Mouse (Mus musculus) embryonic facial prominence, embryonic 11.5 days (tissue): ENCODE data around the gene Abcb5. TPM values are rescaled to one million over a fixed set of nuclear protein-coding genes. Genes with fewer than 3 reads are reported as not detected.
A peak's percentile ranks its signal among the peaks of the same experiment; 100 is the strongest.

Source experiments
- ATAC-seq: fragments of 200-750 bp; cut with Nextera tagmentation; replicated peaks from 2 replicates; pipeline ENCODE4 v1.8.0; 2017; ENCODE audit warnings: low read depth; ENCODE audit not compliant: insufficient number of reproducible peaks, low FRiP score, low TSS enrichment
- DNase-seq: peaks from one replicate; pipeline ENCODE4 v3.0.0-alpha.2; 2015; ENCODE audit warnings: low spot score
- H3K27ac ChIP-seq: fragments of 300-500 bp; sonication (generic); replicated peaks from 2 replicates; pipeline ENCODE4 v1.5.1; 2014; ENCODE audit warnings: mild to moderate bottlenecking, low read depth, low read length, control low read depth
- H3K27me3 ChIP-seq: fragments of 300-500 bp; sonication (generic); 2 replicates; pipeline ENCODE4 v1.6.1; 2014; ENCODE audit warnings: mild to moderate bottlenecking, low read length, moderate library complexity, mixed read lengths; ENCODE audit not compliant: control insufficient read depth, insufficient read depth
- H3K36me3 ChIP-seq: fragments of 300-500 bp; sonication (generic); replicated peaks from 2 replicates; pipeline ENCODE4 v1.6.1; 2014; ENCODE audit warnings: low read depth, mild to moderate bottlenecking, low read length, moderate library complexity, mixed read lengths; ENCODE audit not compliant: control insufficient read depth, insufficient read depth
- H3K4me1 ChIP-seq: fragments of 300-500 bp; sonication (generic); 2 replicates; pipeline ENCODE4 v1.6.1; 2014; ENCODE audit warnings: low read length, mixed read lengths; ENCODE audit not compliant: control insufficient read depth, insufficient read depth
- H3K4me2 ChIP-seq: fragments of 300-500 bp; sonication (generic); 2 replicates; pipeline ENCODE4 v1.6.1; 2014; ENCODE audit warnings: low read depth, mild to moderate bottlenecking, control low read depth, low read length, moderate library complexity
- H3K4me3 ChIP-seq: fragments of 300-500 bp; sonication (generic); 2 replicates; pipeline ENCODE4 v1.5.1; 2014; ENCODE audit warnings: low read depth, low read length, control low read depth
- H3K9ac ChIP-seq: fragments of 300-500 bp; sonication (generic); replicated peaks from 2 replicates; pipeline ENCODE4 v1.6.1; 2014; ENCODE audit warnings: mild to moderate bottlenecking, control low read depth, low read length
- H3K9me3 ChIP-seq: fragments of 300-500 bp; sonication (generic); replicated peaks from 2 replicates; pipeline ENCODE4 v1.6.1; 2016; ENCODE audit warnings: mild to moderate bottlenecking, low read length, inconsistent platforms, mixed read lengths; ENCODE audit not compliant: control insufficient read depth
- WGBS: fragments of 180-500 bp; shearing (Covaris S2); extraction: QIAGEN DNeasy Blood & Tissue Kit; methylation state at CpG from one replicate; pipeline ENCODE4 v1.1.7; 2014; 5-methylcytosine and 5-hydroxymethylcytosine counted together
- polyA plus RNA-seq: library from polyadenylated mRNA; unstranded; fragments of >200 nt; fragmentation: Nextera tagmentation; extraction: Ambion mirVana; gene quantifications from 2 replicates; pipeline ENCODE4 v1.2.1, GENCODE M21; 2014

Gene Abcb5
- polyA plus RNA-seq, 1 experiment from 2014 or later: not detected

- H3K4me3 ChIP-seq: no peak overlapping the region
- H3K9me3 ChIP-seq: no peaks in the 10 kb centered on the region
- H3K36me3 ChIP-seq: no peaks in the 10 kb centered on the region
- ATAC-seq: no peak
- H3K4me2 ChIP-seq: no peak overlapping the region
- H3K9ac ChIP-seq: no peak overlapping the region
- H3K4me1 ChIP-seq: no peaks in the 10 kb centered on the region
- no peak overlapping the region for H3K27ac ChIP-seq
- H3K27me3 ChIP-seq: no peaks in the 10 kb centered on the region
- 65% methylated on average over 1 of the region's 1 CpGs for WGBS
- DNase-seq: no peak
Observed at GRCm38 (mm10) chr12:118917771-118918170, 48.5 kb downstream of the Abcb5 start.

- no peaks in the 10 kb centered on the region for H3K9me3 ChIP-seq
- no peak for DNase-seq
- ATAC-seq: no peak
- no peaks in the 10 kb centered on the region for H3K36me3 ChIP-seq
- no peak overlapping the region for H3K9ac ChIP-seq
- H3K4me3 ChIP-seq: no peak overlapping the region
- H3K27ac ChIP-seq: no peak overlapping the region
- WGBS: 81% methylated on average over 2 of the region's 2 CpGs
- no peaks in the 10 kb centered on the region for H3K27me3 ChIP-seq
- H3K4me2 ChIP-seq: no peak overlapping the region
- no peaks in the 10 kb centered on the region for H3K4me1 ChIP-seq
Observed at GRCm38 (mm10) chr12:118910360-118910759, 55.9 kb downstream of the Abcb5 start.

- 78% methylated on average over 5 of the region's 5 CpGs for WGBS
- H3K27me3 ChIP-seq: no peaks in the 10 kb centered on the region
- no peaks in the 10 kb centered on the region for H3K9me3 ChIP-seq
- no peak overlapping the region for H3K27ac ChIP-seq
- H3K4me2 ChIP-seq: no peak overlapping the region
- DNase-seq (no peak), ATAC-seq (0 out of 2 replicates have a peak, but pooled peaks have one; percentile 29)
- H3K36me3 ChIP-seq: no peaks in the 10 kb centered on the region
- no peak overlapping the region for H3K4me3 ChIP-seq
- no peaks in the 10 kb centered on the region for H3K4me1 ChIP-seq
- no peak overlapping the region for H3K9ac ChIP-seq
Observed at GRCm38 (mm10) chr12:118902249-118902648, 64.0 kb downstream of the Abcb5 start.

- H3K4me1 ChIP-seq: no peaks in the 10 kb centered on the region
- H3K9me3 ChIP-seq: no peaks in the 10 kb centered on the region
- WGBS: 77% methylated on average over 2 of the region's 2 CpGs
- ATAC-seq (no peak), DNase-seq (no peak)
- H3K4me3 ChIP-seq: no peak overlapping the region
- H3K27ac ChIP-seq: no peak overlapping the region
- no peaks in the 10 kb centered on the region for H3K27me3 ChIP-seq
- no peaks in the 10 kb centered on the region for H3K36me3 ChIP-seq
- H3K9ac ChIP-seq: no peak overlapping the region
- H3K4me2 ChIP-seq: no peak overlapping the region
Observed at GRCm38 (mm10) chr12:118887964-118888363, 78.3 kb downstream of the Abcb5 start.

- DNase-seq (peak; percentile 52), ATAC-seq (no peak)
- H3K4me1 ChIP-seq: no peaks in the 10 kb centered on the region
- H3K36me3 ChIP-seq: no peaks in the 10 kb centered on the region
- H3K4me2 ChIP-seq: no peak overlapping the region
- no peak overlapping the region for H3K4me3 ChIP-seq
- no peaks in the 10 kb centered on the region for H3K27me3 ChIP-seq
- no peak overlapping the region for H3K27ac ChIP-seq
- H3K9ac ChIP-seq: no peak overlapping the region
- H3K9me3 ChIP-seq: no peaks in the 10 kb centered on the region
Observed at GRCm38 (mm10) chr12:118882790-118883189, 83.4 kb downstream of the Abcb5 start.

- Histone ChIP-seq H3K4me1 (no peaks in the 10 kb centered on the region), H3K27ac (no peak overlapping the region), H3K4me3 (no peak overlapping the region), H3K36me3 (no peaks in the 10 kb centered on the region), H3K4me2 (no peak overlapping the region), H3K27me3 (no peaks in the 10 kb centered on the region), H3K9me3 (no peaks in the 10 kb centered on the region), H3K9ac (no peak overlapping the region)
- 79% methylated on average over 8 of the region's 8 CpGs for WGBS
- DNase-seq (no peak), ATAC-seq (no peak)
Observed at GRCm38 (mm10) chr12:118872673-118873072, 93.5 kb downstream of the Abcb5 start.

- no peak overlapping the region for H3K4me2 ChIP-seq
- peaks cover 2% of the 10 kb centered on the region; the same call in 1 of the 2 replicates for H3K4me1 ChIP-seq
- DNase-seq: no peak
- no peaks in the 10 kb centered on the region for H3K9me3 ChIP-seq
- H3K27me3 ChIP-seq: peaks cover 19% of the 10 kb centered on the region
- no peak overlapping the region for H3K4me3 ChIP-seq
- H3K9ac ChIP-seq: no peak overlapping the region
- no peaks in the 10 kb centered on the region for H3K36me3 ChIP-seq
- H3K27ac ChIP-seq: no peak overlapping the region
- WGBS: 4% methylated on average over 7 of the region's 7 CpGs
- ATAC-seq: no peak
Observed at GRCm38 (mm10) chr12:118856151-118856550, 110.1 kb downstream of the Abcb5 start.

GRCm38 (mm10) chr12:118854831-118855453 is 111.3 kb downstream of the Abcb5 start:
- DNase-seq (peak; percentile 88), ATAC-seq (peak; percentile 98)
- Histone ChIP-seq H3K4me1 (peaks cover 2% of the 10 kb centered on the region; the same call in 1 of the 2 replicates), H3K4me3 (peak overlapping the region; percentile 42), H3K27me3 (peaks cover 22% of the 10 kb centered on the region), H3K9me3 (no peaks in the 10 kb centered on the region), H3K9ac (peak overlapping the region; percentile 47), H3K4me2 (peak overlapping the region; percentile 55), H3K36me3 (no peaks in the 10 kb centered on the region), H3K27ac (no peak overlapping the region; the same call in 1 of the 2 replicates)
- WGBS: under 1% methylated on average over 34 of the region's 34 CpGs
